Mouse (Mus musculus) intestine, postnatal 0 days (tissue): ENCODE measurements around the gene Samd11. TPM values are rescaled to one million over a fixed set of nuclear protein-coding genes. Genes with fewer than 3 reads are reported as not detected.

Experiments used
- ATAC-seq: fragments of 200-750 bp; cut with Nextera tagmentation; 2 replicates; pipeline ENCODE4 v1.8.0; 2017; ENCODE audit warnings: mild to moderate bottlenecking, moderate TSS enrichment, moderate library complexity
- H3K27ac ChIP-seq: fragments of 300-500 bp; sonication (generic); 2 replicates; pipeline ENCODE4 v1.5.1; 2014; ENCODE audit warnings: mild to moderate bottlenecking, low read depth, low read length, moderate library complexity
- H3K27me3 ChIP-seq: fragments of 300-500 bp; sonication (generic); replicated peaks from 2 replicates; pipeline ENCODE4 v1.6.1; 2014; ENCODE audit warnings: low read length, mixed read lengths; ENCODE audit not compliant: control insufficient read depth, insufficient read depth
- H3K36me3 ChIP-seq: fragments of 300-500 bp; sonication (generic); 2 replicates; pipeline ENCODE4 v1.6.1; 2014; ENCODE audit warnings: mild to moderate bottlenecking, moderate library complexity; ENCODE audit not compliant: control insufficient read depth, insufficient read depth
- H3K4me1 ChIP-seq: fragments of 300-500 bp; sonication (generic); replicated peaks from 2 replicates; pipeline ENCODE4 v1.6.1; 2014; ENCODE audit warnings: antibody characterized with exemption, low read length, mixed read lengths; ENCODE audit not compliant: control insufficient read depth, insufficient read depth
- H3K4me2 ChIP-seq: fragments of 300-500 bp; sonication (generic); replicated peaks from 2 replicates; pipeline ENCODE4 v1.6.1; 2014; ENCODE audit warnings: low read depth, mild to moderate bottlenecking, moderate library complexity
- H3K4me3 ChIP-seq: fragments of 300-500 bp; sonication (generic); 2 replicates; pipeline ENCODE4 v1.5.1; 2014; ENCODE audit warnings: low read depth, low read length
- H3K9ac ChIP-seq: fragments of 300-500 bp; sonication (generic); 2 replicates; pipeline ENCODE4 v1.6.1; 2014; ENCODE audit warnings: mild to moderate bottlenecking, low read depth, low read length
- H3K9me3 ChIP-seq: fragments of 300-500 bp; sonication (generic); 2 replicates; pipeline ENCODE4 v1.6.1; 2016; ENCODE audit warnings: mixed run types; ENCODE audit not compliant: control insufficient read depth
- CTCF ChIP-seq: sonication (generic); IDR thresholded peaks from 2 replicates; pipeline ENCODE4 v1.5.1; 2016; ENCODE audit warnings: low read depth, mild to moderate bottlenecking, control low read depth, antibody characterized with exemption, moderate library complexity
- WGBS: fragments of 180-500 bp; shearing (Covaris S2); extraction: QIAGEN DNeasy Blood & Tissue Kit; methylation state at CpG from one replicate; pipeline ENCODE4 v1.1.7; 2014; 5-methylcytosine and 5-hydroxymethylcytosine counted together
- polyA plus RNA-seq: library from polyadenylated mRNA; unstranded; fragments of >200 nt; fragmentation: Nextera tagmentation; extraction: Ambion mirVana; gene quantifications from 2 replicates; pipeline ENCODE4 v1.2.1, GENCODE M21; 2015

Samd11 gene
- polyA plus RNA-seq, 1 experiment from 2014 or later: 0.18 TPM

DNA sequence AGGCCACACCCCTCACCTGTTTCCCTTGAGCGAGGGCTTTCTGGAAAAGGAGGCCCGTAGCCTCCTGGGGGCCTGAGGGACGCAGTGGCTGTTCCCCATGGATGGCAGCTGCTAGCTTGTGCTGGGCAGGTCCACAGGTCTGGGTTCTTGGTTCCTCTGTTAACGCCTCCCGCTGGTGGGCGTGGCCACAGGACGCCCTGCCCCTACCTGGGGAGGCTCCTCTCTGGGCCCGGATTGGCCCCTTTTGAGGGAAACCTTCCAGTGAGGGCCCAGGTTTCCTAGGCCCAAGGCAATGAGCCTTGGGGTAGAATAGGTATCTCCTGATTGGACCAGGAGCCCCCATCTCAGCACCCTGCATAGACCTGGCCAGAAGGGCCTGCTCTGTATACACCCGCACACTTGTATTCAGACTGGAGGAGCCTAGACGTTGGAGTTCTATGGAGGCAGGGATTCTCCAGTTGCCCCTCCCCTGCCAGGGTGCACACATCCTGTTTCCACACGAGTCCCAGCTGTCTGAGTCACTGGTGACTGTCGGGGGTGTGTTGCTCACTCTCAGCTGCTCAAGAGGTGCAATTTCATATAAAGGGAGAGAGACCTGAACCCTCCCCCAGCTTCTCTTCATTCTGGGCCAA lies 26.9 kb downstream of the Samd11 start:
- Histone ChIP-seq H3K9me3 (no peaks in the 10 kb centered on the region), H3K27ac (no peak overlapping the region), H3K4me2 (peak overlapping the region; percentile 71), H3K36me3 (peaks cover 23% of the 10 kb centered on the region), H3K9ac (peak overlapping the region; percentile 8; the same call in 1 of the 2 replicates), H3K4me1 (0 out of 2 replicates have a peak, but pooled peaks cover 5% of the 10 kb centered on the region), H3K4me3 (peak overlapping the region; percentile 38), H3K27me3 (no peaks in the 10 kb centered on the region)
- 22% methylated on average over 12 of the region's 12 CpGs for WGBS
- peak; percentile 64 for ATAC-seq
- TF ChIP-seq CTCF: no peak

DNA sequence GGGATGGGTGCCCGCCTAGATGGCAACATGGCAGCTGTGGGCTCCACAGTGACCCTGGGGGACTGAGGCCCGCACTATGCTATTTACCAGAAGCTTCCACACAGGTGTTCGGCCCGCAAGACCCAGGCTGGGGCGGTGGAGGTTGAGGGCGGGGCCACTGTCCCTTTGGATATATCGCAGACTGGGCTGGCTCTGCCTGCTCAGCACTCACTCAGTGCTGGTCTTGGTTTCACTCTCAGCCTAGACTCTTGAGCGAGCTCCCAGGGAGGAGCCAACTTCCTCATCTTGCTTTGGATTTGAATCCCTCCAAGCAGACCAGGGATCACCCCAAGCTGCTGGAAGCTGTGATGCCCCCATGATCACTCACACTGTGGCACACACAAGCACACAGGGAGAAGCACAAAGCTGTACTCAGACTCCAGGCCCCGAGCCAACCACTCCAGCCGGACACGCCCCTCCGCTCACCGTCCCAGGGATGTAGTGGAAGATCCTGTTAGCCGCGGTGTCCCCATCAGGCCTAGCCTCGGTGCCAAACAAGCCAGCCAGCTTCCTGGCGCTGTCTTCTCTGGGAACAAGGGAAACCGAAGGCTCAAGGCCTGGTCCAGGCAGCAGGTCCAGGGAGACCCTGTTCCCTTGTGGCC lies 27.6 kb downstream of the Samd11 start:
- peak overlapping the region; percentile 50; the same call in 1 of the 2 replicates for H3K27ac ChIP-seq
- H3K4me1 ChIP-seq: 0 out of 2 replicates have a peak, but pooled peaks cover 5% of the 10 kb centered on the region
- H3K4me2 ChIP-seq: peak overlapping the region; percentile 71
- peak overlapping the region; percentile 38 for H3K4me3 ChIP-seq
- peak; percentile 56 for ATAC-seq
- no peaks in the 10 kb centered on the region for H3K27me3 ChIP-seq
- H3K36me3 ChIP-seq: peaks cover 19% of the 10 kb centered on the region
- WGBS: 29% methylated on average over 18 of the region's 18 CpGs
- H3K9me3 ChIP-seq: no peaks in the 10 kb centered on the region
- H3K9ac ChIP-seq: peak overlapping the region; percentile 8; the same call in 1 of the 2 replicates
- no peak for TF ChIP-seq CTCF

DNA sequence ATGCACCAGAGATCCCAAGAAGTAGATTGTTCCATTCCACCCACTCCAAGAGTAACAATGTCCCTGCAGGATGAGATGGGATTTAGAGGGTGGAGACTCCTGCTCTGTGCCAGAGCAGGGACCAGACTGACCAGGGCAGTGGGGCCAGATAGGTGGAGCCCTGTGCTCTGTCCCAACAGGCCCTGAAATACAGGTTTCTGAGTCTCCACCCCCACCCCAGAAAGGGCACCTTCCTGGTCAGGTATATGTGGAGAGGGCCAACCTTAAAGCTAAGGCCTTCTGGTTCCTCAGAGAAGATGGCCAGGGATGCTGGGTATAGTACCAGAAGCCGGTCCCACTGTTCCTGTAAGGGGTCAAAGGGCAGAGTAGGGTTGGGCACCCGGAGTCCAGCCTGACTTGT lies 31.2 kb downstream of the Samd11 start:
- TF ChIP-seq CTCF: no peak
- WGBS: 50% methylated on average over 2 of the region's 2 CpGs
- H3K27ac ChIP-seq: no peak overlapping the region

DNA sequence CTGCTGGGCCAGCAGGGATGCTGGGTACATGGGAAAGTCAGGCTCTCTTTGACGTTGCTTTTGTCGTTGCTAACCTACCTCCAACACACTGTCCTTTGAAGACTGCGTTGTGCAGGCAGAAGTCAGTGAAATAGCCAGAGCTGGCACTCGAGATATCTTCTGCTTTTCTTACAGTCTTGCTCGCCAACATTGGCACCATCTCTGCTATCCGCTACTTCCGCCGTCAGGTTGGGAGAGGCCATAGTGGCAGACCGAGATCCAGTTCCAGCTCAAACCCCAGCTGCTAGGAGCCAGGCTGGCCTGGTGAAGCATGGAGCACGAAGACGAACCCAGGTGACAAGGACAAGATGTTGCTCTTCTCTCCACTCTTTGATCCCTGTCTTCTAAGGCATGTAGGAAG lies 35.5 kb downstream of the Samd11 start:
- no peak overlapping the region for H3K4me3 ChIP-seq
- no peak overlapping the region for H3K9ac ChIP-seq
- H3K4me2 ChIP-seq: no peak overlapping the region
- no peak for TF ChIP-seq CTCF
- WGBS: 91% methylated on average over 11 of the region's 11 CpGs
- no peak overlapping the region for H3K27ac ChIP-seq
- H3K36me3 ChIP-seq: peaks cover 13% of the 10 kb centered on the region; the same call in 1 of the 2 replicates
- no peaks in the 10 kb centered on the region for H3K27me3 ChIP-seq
- no peak for ATAC-seq
- no peaks in the 10 kb centered on the region for H3K4me1 ChIP-seq
- H3K9me3 ChIP-seq: no peaks in the 10 kb centered on the region

More for the DNA sequence above, 31.2 kb downstream of the Samd11 start:
- H3K9me3 ChIP-seq: no peaks in the 10 kb centered on the region
- H3K4me2 ChIP-seq: no peak overlapping the region
- 0 out of 2 replicates have a peak, but pooled peaks cover 5% of the 10 kb centered on the region for H3K4me1 ChIP-seq
- no peak overlapping the region for H3K4me3 ChIP-seq
- no peaks in the 10 kb centered on the region for H3K27me3 ChIP-seq
- no peak for ATAC-seq
- H3K9ac ChIP-seq: no peak overlapping the region
- peaks cover 13% of the 10 kb centered on the region; the same call in 1 of the 2 replicates for H3K36me3 ChIP-seq

DNA sequence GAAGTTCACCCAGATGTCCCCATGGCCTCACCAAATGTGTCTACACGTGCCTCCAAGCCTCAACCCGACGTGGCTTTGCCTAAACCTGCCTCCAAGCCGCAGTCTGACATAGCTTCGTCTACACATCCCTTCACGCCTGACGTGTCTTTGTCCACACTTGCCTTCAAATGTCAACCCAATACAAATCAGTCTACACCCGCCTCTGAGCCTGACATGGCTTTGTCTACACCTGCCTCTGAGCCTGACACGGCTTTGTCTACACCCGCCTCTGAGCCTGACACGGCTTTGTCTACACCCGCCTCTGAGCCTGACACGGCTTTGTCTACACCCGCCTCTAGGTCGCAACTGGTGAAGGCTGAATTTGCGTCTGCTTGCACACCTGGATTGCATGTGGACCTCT lies 37.6 kb downstream of the Samd11 start:
- WGBS: 81% methylated on average over 16 of the region's 16 CpGs
- Histone ChIP-seq H3K4me3 (no peak overlapping the region), H3K9me3 (no peaks in the 10 kb centered on the region), H3K9ac (no peak overlapping the region), H3K27me3 (no peaks in the 10 kb centered on the region), H3K4me1 (no peaks in the 10 kb centered on the region), H3K36me3 (peaks cover 13% of the 10 kb centered on the region; the same call in 1 of the 2 replicates), H3K27ac (no peak overlapping the region), H3K4me2 (no peak overlapping the region)
- ATAC-seq: no peak
- TF ChIP-seq CTCF: no peak

DNA sequence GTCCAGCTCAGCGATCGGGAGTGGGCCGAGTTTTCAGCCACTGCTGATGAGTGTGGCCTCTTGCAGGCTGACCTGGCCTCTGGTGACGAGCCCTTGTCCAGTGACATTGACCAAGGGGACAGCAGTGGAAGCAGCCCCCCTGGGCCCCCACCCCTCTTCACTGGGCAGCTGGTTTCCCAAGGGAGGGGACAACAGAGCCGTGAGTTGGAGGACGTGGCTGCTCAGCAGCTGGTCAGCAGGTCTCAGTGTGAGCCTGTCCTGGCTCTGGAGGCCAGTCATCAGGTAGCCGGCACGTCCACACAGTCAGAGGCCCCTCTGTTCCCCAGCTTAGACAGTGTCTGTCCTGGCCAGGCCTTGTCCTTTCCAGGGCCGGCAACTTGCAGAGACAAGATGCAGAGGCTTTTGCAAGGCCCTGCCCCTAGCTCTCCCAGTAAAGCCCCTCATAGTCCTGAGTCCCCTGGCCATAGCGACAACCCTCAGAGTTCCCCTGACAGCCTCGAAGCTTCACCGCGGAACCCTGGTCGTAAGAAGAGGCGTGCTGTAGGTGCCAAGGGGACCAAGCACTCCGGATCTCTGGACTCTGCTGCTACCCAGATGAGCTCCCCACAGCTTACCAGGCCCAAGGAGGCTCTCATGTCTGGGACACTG lies 38.3 kb downstream of the Samd11 start:
- H3K4me3 ChIP-seq: no peak overlapping the region
- H3K27ac ChIP-seq: no peak overlapping the region
- H3K9me3 ChIP-seq: no peaks in the 10 kb centered on the region
- 74% methylated on average over 16 of the region's 16 CpGs for WGBS
- peaks cover 8% of the 10 kb centered on the region; the same call in 1 of the 2 replicates for H3K36me3 ChIP-seq
- no peak for ATAC-seq
- H3K4me2 ChIP-seq: no peak overlapping the region
- H3K4me1 ChIP-seq: no peaks in the 10 kb centered on the region
- TF ChIP-seq CTCF: no peak
- H3K27me3 ChIP-seq: no peaks in the 10 kb centered on the region
- H3K9ac ChIP-seq: no peak overlapping the region
